Mouse (Mus musculus): ENCODE results near the gene Slc4a5. TPM values are rescaled to one million over a fixed set of nuclear protein-coding genes. Genes with fewer than 3 reads are reported as not detected.

The Slc4a5 gene
- total and polyA plus RNA-seq, 3 experiments: 0.04 TPM; not detected in 2

GRCm38 (mm10) chr6:83280256-83280955 is 60.8 kb downstream of the Slc4a5 start:
- H3K9ac ChIP-seq (ENCODE audit: control insufficient read depth, low read depth, low read length, poor library complexity, severe bottlenecking): no peak overlapping the region
- no peaks in the 10 kb centered on the region for H3K79me2 ChIP-seq (ENCODE audit: control insufficient read depth, insufficient read depth, low read length, poor library complexity)
- TF ChIP-seq ZC3H11A (IDR thresholded peaks at IDR 0.05; ENCODE audit: low read depth, low read length) (peak; percentile 43), TAL1 (IDR thresholded peaks at IDR 0.05; ENCODE audit: low read length) (no peak), RAD21 (IDR thresholded peaks at IDR 0.05; ENCODE audit: low read depth, low read length) (peak; percentile 61), SMC3 (IDR thresholded peaks at IDR 0.05; ENCODE audit: low read depth, low read length) (peak; percentile 76), MAX (IDR thresholded peaks at IDR 0.05; ENCODE audit: low read length) (peak; percentile 51; the same call in 1 of the 2 replicates), CTCF (IDR thresholded peaks at IDR 0.05 in 2 of 3, conservative IDR thresholded peaks at IDR 0.05 in 1 of 3; ENCODE audit: control insufficient read depth in 1 of 3, insufficient read depth in 1 of 3, low read depth in 2 of 3, low read length in 3 of 3, poor library complexity in 1 of 3, severe bottlenecking in 1 of 3) (peak; percentile 84 to 96 (median 87)), MYC (IDR thresholded peaks at IDR 0.05; ENCODE audit: low read depth, low read length) (0 out of 2 replicates have a peak, but pooled peaks have one; percentile 27), TBP (IDR thresholded peaks at IDR 0.05; ENCODE audit: low read depth, low read length) (no peak)
- no peak overlapping the region for H3K27ac ChIP-seq (ENCODE audit: control insufficient read depth, low read depth, low read length)
- no peaks in the 10 kb centered on the region for H3K9me3 ChIP-seq (replicated peaks; ENCODE audit: insufficient read depth, low read length)
- no peaks in the 10 kb centered on the region; a peak in 1 of 4 replicates for H3K4me1 ChIP-seq (ENCODE audit: control insufficient read depth in 1 of 2, insufficient read depth in 2 of 2, low read length in 2 of 2)
- H3K27me3 ChIP-seq (ENCODE audit: control insufficient read depth in 1 of 2, insufficient read depth in 2 of 2, low read length in 2 of 2): no peaks in the 10 kb centered on the region; a peak in 2 of 4 replicates
- peak; percentile 73 for DNase-seq (ENCODE audit: low read depth, low spot score)
- H3K4me3 ChIP-seq (ENCODE audit: control insufficient read depth in 1 of 2, insufficient read depth in 1 of 2, low read depth in 2 of 2, low read length in 2 of 2): no peak overlapping the region
- H3K36me3 ChIP-seq (ENCODE audit: control insufficient read depth in 1 of 2, insufficient read depth in 2 of 2, low read length in 2 of 2): no peaks in the 10 kb centered on the region

- no peak for DNase-seq (ENCODE audit: low read depth, low spot score)
- H3K4me1 ChIP-seq (ENCODE audit: control insufficient read depth in 1 of 2, insufficient read depth in 2 of 2, low read length in 2 of 2): peaks cover 0 to 13% of the 10 kb centered on the region in 2 experiments; a peak in 2 of 4 replicates
- no peaks in the 10 kb centered on the region for H3K79me2 ChIP-seq (ENCODE audit: control insufficient read depth, insufficient read depth, low read length, poor library complexity)
- TF ChIP-seq GATA1 (IDR thresholded peaks at IDR 0.05; ENCODE audit: low read depth, low read length) (0 out of 2 replicates have a peak, but pooled peaks have one; percentile 2), NRF1 (IDR thresholded peaks at IDR 0.05; ENCODE audit: insufficient read depth, low read depth, low read length, poor library complexity, severe bottlenecking) (no peak)
- no peaks in the 10 kb centered on the region for H3K9me3 ChIP-seq (replicated peaks; ENCODE audit: insufficient read depth, low read length)
- no peak overlapping the region for H3K4me3 ChIP-seq (ENCODE audit: control insufficient read depth in 1 of 2, insufficient read depth in 1 of 2, low read depth in 2 of 2, low read length in 2 of 2)
- no peaks in the 10 kb centered on the region for H3K27me3 ChIP-seq (ENCODE audit: control insufficient read depth in 1 of 2, insufficient read depth in 2 of 2, low read length in 2 of 2)
- peaks cover 4 to 13% of the 10 kb centered on the region in 2 experiments for H3K36me3 ChIP-seq (ENCODE audit: control insufficient read depth in 1 of 2, insufficient read depth in 2 of 2, low read length in 2 of 2)
- no peak overlapping the region for H3K27ac ChIP-seq (ENCODE audit: control insufficient read depth, low read depth, low read length)
- no peak overlapping the region for H3K9ac ChIP-seq (ENCODE audit: control insufficient read depth, low read depth, low read length, poor library complexity, severe bottlenecking)
Measured at GRCm38 (mm10) chr6:83300447-83301229, 81.0 kb downstream of the Slc4a5 start.

GRCm38 (mm10) chr6:83301294-83301693 is 81.7 kb downstream of the Slc4a5 start:
- Histone ChIP-seq H3K79me2 (ENCODE audit: control insufficient read depth, insufficient read depth, low read length, poor library complexity) (no peaks in the 10 kb centered on the region), H3K36me3 (ENCODE audit: control insufficient read depth in 1 of 2, insufficient read depth in 2 of 2, low read length in 2 of 2) (peaks cover 7 to 13% of the 10 kb centered on the region in 2 experiments), H3K9ac (ENCODE audit: control insufficient read depth, low read depth, low read length, poor library complexity, severe bottlenecking) (no peak overlapping the region), H3K27me3 (ENCODE audit: control insufficient read depth in 1 of 2, insufficient read depth in 2 of 2, low read length in 2 of 2) (no peaks in the 10 kb centered on the region), H3K4me3 (ENCODE audit: control insufficient read depth in 1 of 2, insufficient read depth in 1 of 2, low read depth in 2 of 2, low read length in 2 of 2) (no peak overlapping the region), H3K4me1 (ENCODE audit: control insufficient read depth in 1 of 2, insufficient read depth in 2 of 2, low read length in 2 of 2) (peaks cover 0 to 13% of the 10 kb centered on the region in 2 experiments; a peak in 2 of 4 replicates), H3K27ac (ENCODE audit: control insufficient read depth, low read depth, low read length) (no peak overlapping the region), H3K9me3 (replicated peaks; ENCODE audit: insufficient read depth, low read length) (no peaks in the 10 kb centered on the region)
- no peak for DNase-seq (ENCODE audit: low read depth, low spot score)
- no peak for TF ChIP-seq POLR2AphosphoS5 (IDR thresholded peaks at IDR 0.05; ENCODE audit: borderline replicate concordance, low read depth, low read length)
- TF ChIP-seq USF2 (IDR thresholded peaks at IDR 0.05; ENCODE audit: borderline replicate concordance in 1 of 2, insufficient read depth in 1 of 2, low read depth in 1 of 2, low read length in 2 of 2): no peak
- no peak for TF ChIP-seq CHD2 (IDR thresholded peaks at IDR 0.05; ENCODE audit: low read length)
- TF ChIP-seq BHLHE40 (IDR thresholded peaks at IDR 0.05; ENCODE audit: borderline replicate concordance, low read depth, low read length): no peak
- TF ChIP-seq TCF12 (IDR thresholded peaks at IDR 0.05; ENCODE audit: low read depth, low read length): no peak
- no peak for TF ChIP-seq ELF1 (IDR thresholded peaks at IDR 0.05; ENCODE audit: low read depth, low read length)
- TF ChIP-seq JUND (IDR thresholded peaks at IDR 0.05; ENCODE audit: low read depth, low read length): no peak
- no peak for TF ChIP-seq UBTF (IDR thresholded peaks at IDR 0.05; ENCODE audit: borderline replicate concordance, insufficient read depth, low read depth, low read length)
- no peak for TF ChIP-seq ZMIZ1 (IDR thresholded peaks at IDR 0.05; ENCODE audit: low read depth, low read length)
- TF ChIP-seq SIN3A (IDR thresholded peaks at IDR 0.05; ENCODE audit: low read length): no peak
- TF ChIP-seq CTCF (IDR thresholded peaks at IDR 0.05 in 2 of 3, conservative IDR thresholded peaks at IDR 0.05 in 1 of 3; ENCODE audit: control insufficient read depth in 1 of 3, insufficient read depth in 1 of 3, low read depth in 2 of 3, low read length in 3 of 3, poor library complexity in 1 of 3, severe bottlenecking in 1 of 3): no peak
- TF ChIP-seq RCOR1 (IDR thresholded peaks at IDR 0.05; ENCODE audit: low read depth, low read length): no peak
- TF ChIP-seq USF1 (IDR thresholded peaks at IDR 0.05; ENCODE audit: low read depth, low read length): no peak
- no peak for TF ChIP-seq RAD21 (IDR thresholded peaks at IDR 0.05; ENCODE audit: low read depth, low read length)
